Mouse (Mus musculus) frontal cortex, adult (tissue): ENCODE data around the gene Cpne9.
A peak's percentile ranks its signal among the peaks of the same experiment; 100 is the strongest.
"Not testable (repeated sequence)": the region's sequence is repeated elsewhere in the genome, so short reads cannot be mapped to it uniquely, and the experiment has no call there.

Source experiments
- ATAC-seq: cut with Nextera tagmentation; 2 replicates; pipeline ENCODE4 v1.9.2; 2017; ENCODE audit warnings: mild to moderate bottlenecking, moderate library complexity, mixed read lengths; ENCODE audit not compliant: low TSS enrichment

The Cpne9 gene

GRCm38 (mm10) chr6:113289346-113289745 is 7.2 kb downstream of the Cpne9 start:
- no peak for ATAC-seq

DNA sequence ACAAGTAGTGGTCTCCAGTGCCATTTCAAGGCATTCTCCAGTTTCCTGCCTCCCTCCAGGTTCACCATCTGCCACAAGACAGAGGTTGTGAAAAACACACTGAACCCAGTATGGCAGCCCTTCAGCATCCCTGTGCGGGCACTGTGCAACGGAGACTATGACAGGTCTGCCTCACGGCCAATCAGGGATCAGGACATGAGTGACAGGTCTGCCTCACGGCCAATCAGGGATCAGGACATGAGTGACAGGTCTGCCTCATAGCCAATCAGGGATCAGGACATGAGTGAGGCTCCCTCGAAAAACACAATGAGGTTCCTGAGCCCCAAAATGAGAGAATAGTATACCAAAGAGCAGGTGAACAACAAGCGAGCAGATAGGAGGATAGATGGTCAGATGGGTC is 8.2 kb downstream of the Cpne9 start:
- no peak for ATAC-seq

DNA sequence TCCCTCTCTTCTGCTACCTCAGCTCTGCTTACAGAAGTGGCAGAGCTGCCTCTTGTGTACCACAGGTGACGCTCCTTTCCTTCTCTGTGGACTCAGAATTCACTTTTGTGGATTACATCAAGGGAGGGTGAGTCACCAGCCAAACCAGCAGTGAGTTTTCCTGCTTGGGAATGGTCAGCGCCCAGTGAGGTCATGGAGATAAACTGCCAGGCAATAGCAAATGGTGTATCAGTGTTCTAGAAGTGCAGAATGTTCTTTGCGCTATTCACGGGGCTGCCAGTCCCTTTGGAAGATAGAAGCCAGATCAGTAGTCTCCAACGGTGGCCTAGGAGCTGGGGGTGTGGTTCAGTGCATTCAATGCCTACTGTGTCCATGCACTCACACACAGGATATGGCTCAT is 10.8 kb downstream of the Cpne9 start:
- no peak for ATAC-seq

- ATAC-seq: no peak
Measured at GRCm38 (mm10) chr6:113296046-113296445, 13.9 kb downstream of the Cpne9 start.

DNA sequence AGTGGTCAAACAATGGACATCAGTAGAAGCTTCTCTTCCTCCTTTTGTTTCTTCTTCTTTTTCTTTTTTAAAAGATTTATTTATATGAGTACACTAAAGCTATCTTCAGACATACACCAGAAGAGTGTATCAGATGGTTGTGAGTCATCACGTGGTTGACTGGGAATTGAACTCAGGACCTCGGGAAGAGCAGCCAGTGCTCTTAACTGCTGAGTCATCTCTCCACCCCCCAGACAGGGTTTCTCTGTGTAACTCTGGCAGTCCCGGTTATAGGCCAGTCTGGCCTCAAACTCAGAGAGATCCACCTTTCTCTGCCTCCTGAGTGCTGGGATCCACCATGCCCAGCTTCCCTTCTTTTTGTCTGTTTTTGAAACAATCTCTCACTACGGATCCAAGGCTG is 14.5 kb downstream of the Cpne9 start:
- ATAC-seq: no peak

DNA sequence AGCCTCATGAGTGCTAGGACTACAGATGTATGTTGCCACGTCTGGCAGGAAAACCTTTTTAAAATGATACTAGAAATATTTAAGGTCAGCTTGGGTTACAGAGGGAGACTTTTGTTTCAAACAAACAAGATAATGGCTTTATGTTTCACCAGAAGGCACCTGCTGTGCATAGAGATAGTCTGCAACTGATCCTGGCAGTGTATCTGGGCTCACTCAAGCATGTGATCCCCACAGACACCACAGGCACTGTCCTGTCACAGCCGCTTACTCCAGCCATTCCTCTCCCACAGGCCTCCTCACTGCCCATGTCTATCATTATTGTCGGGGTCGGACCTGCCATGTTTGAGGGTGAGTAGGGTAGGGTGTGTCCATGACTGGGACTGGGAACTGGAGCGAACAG is 19.2 kb downstream of the Cpne9 start:
- no peak for ATAC-seq

DNA sequence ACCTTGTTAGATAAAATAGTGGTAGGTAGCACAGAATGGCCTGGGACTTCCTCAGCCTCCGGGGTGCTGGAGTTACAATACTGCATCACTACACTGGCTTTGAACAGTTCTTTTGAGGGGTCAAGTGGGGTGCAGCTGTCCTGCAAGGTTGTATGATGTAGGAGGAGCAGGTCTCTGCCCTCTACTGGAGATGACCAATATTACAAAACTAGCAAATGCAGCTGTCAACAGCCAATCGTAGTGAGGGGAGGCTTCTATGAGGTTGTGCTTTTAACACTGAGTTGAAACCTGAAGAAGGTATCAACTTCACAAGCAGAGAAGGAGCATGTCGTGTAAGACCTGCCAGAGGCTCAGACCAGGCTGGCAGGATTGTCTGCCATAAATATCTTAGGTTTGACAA is 20.2 kb downstream of the Cpne9 start:
- no peak for ATAC-seq

GRCm38 (mm10) chr6:113306322-113306985 is 24.3 kb downstream of the Cpne9 start:
- peak; percentile 87 for ATAC-seq

DNA sequence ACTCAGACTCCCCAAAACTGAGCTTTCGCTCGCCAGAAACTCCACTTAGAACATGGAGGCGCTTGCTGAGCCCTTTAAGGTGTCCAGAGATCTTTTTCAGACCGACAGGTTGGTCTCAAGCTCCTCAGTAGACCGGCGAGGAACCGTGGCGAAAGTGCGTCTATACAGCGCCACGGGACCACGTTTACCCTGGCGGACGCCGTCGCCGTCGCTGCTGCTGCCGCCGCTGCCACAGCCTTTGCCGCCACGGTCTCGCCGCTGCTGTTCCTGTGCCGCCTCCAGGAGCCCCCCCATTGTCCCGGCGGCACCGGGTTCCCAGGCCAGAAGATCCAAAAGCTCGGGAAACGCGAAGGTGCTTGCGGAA is 24.9 kb downstream of the Cpne9 start, which contains the start of gene Brpf1:
Gene Brpf1, plus strand, starts transcription at position 152 of the 364 bp plus-strand sequence.
- peak; percentile 24; the same call in 1 of the 2 replicates for ATAC-seq

GRCm38 (mm10) chr6:113307481-113308121 is 25.5 kb downstream of the Cpne9 start:
- no peak for ATAC-seq

GRCm38 (mm10) chr6:113308141-113308540 is 26.0 kb downstream of the Cpne9 start:
- ATAC-seq: no peak

DNA sequence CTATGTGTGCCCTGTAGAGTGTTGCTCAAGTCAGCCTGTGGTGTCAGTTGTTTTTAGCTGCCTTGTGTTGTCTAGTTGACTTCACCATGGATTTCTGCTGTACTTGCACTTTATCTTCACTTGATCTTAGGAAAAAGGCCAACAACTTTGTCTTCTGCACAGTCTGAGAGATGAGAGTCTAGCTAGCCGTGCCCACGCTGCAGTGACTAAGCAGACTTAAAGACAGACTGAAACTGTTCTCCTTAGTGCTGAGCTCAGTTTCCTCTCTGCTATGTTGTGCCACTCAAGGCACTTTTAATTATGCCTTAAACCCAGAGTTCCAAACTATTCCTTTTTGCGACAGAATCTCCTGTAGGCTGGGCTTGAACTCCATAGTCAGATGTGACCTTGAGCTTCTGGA is 33.9 kb downstream of the Cpne9 start:
- peak; percentile 78 for ATAC-seq

DNA sequence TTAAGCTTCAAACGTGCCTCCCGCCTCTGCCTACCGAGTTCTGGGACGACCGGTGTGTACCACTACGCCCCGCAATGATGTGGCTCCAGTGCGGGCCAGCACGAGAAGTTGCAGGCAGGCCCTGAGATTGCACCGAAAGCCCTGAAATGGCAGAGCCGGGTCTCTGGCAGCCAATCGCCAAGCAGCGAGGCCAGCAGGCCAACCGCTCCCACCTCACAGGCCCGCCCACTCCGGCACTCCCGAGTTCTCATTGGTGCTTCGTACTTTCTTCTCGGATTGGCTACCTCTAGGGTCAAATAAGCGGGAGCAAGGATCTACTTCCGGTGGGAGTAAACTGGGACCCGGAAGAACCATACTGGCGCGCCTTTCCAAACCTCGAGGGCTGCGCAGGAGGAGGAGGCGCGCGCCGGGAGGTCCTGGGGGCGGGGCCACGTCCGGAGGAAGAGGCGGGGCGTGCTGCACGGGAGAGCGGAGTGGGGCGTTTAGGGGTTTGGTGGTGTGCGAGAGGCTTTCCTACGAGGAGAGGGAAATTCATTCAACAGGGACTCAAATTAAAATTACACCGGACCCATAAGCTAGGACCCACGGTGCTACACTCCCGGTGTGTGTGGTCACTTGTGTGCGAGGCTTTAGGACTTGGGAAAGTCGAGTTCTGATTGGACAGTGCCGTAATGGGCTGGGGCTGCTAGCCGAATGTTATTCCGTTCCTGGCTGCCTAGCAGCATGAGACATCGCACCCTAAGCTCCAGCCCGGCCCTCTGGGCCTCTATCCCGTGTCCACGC is 44.6 kb downstream of the Cpne9 start, which contains the start of gene Ogg1:
Gene Ogg1, plus strand, starts transcription at position 440 of the 783 bp plus-strand sequence.
- peak; percentile 97 for ATAC-seq

DNA sequence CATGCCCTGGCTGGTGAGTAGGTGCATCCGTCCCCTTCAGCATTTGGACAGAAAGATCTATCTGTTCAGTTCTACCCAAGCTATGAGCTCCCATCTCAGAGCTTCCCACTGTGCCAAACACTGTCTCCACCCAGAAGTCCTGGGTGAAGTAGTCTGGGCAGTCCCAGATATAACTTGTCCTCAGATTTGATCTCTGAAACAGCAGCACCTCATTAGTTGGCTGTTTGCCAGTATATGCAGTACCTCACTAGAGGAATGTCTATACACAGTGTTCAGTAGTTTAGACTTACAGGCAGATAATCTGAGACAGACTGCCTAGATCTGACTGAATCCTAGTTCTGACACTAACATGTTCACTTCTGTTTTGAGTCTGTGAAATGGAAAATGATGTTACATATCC is 47.3 kb downstream of the Cpne9 start:
- no peak for ATAC-seq

DNA sequence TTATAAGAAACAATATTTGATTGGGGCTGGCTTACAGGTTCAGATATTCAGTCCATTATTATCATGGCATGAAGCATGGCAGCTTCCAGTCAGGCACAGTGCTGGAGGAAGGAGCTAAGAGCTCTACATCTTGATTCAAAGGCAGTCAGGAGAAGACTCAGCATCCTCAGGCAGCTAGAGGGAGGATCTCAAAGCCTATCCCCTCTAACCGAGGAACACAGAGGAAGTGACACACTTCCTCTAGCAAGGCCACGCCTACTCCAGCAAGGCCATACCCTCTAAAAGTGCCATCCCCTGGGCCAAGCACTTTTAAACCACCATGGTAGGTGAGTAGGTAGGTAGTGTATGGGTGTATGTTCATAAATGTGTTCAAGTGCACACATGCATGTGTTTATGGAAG is 48.4 kb downstream of the Cpne9 start:
- ATAC-seq: no peak

DNA sequence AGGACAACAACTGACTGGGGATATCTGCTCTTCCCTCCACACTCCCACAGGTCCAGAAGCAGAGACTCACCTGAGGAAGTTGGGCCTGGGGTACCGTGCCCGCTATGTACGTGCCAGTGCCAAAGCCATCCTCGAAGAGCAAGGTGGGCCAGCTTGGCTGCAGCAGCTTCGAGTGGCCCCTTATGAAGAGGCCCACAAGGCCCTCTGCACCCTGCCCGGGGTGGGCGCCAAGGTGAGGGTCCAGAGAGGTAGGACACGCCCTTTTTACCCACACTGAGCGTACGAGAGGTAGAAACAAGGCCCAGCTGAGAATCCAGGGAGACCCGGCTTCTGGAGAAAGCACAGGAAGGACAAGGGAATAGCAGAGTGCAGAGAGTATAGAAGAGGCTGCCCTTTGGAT is 49.6 kb downstream of the Cpne9 start:
- ATAC-seq: no peak

DNA sequence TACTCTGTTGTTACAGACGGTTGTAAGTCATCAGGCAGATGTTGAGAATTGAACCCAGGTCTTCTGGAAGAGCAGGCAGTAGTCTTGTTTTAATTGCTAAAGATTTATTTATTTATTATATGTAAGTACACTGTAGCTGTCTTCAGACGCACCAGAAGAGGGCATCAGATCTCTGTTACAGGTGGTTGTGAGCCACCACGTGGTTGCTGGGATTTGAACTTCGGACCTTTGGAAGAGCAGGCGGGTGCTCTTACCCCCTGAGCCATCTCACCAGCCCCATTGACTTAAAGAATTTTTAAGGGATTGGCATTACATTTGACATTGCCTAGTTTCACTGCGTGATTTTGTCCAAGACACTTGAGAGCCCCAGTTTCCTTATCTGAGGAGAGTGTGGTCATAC is 50.6 kb downstream of the Cpne9 start:
- not testable (repeated sequence) for ATAC-seq

GRCm38 (mm10) chr6:113333137-113333950 is 51.2 kb downstream of the Cpne9 start:
- ATAC-seq: peak; percentile 20

GRCm38 (mm10) chr6:113334216-113334615 is 52.1 kb downstream of the Cpne9 start:
- ATAC-seq: no peak

GRCm38 (mm10) chr6:113336852-113337620 is 54.9 kb downstream of the Cpne9 start:
- no peak for ATAC-seq

- no peak for ATAC-seq
Measured at GRCm38 (mm10) chr6:113341574-113341973, 59.5 kb downstream of the Cpne9 start.
